Mouse (Mus musculus) lung, postnatal 25 days (tissue): ENCODE measurements around the gene Dcun1d5.
A peak's percentile ranks its signal among the peaks of the same experiment; 100 is the strongest.
"Not testable (repeated sequence)": the region's sequence is repeated elsewhere in the genome, so short reads cannot be mapped to it uniquely, and the experiment has no call there.

ENCODE experiments used
- DNase-seq: peaks from one replicate; pipeline ENCODE4 v3.0.0; 2022; ENCODE audit warnings: low spot score

Dcun1d5 gene

GRCm38 (mm10) chr9:7184172-7184896 is at the start of gene Dcun1d5, which contains the start of gene Dync2h1:
TSS of gene Dcun1d5 (plus strand) at chr9:7184520.
TSS of gene Dync2h1 (minus strand) at chr9:7184446.
- peak; percentile 96 for DNase-seq

DNA sequence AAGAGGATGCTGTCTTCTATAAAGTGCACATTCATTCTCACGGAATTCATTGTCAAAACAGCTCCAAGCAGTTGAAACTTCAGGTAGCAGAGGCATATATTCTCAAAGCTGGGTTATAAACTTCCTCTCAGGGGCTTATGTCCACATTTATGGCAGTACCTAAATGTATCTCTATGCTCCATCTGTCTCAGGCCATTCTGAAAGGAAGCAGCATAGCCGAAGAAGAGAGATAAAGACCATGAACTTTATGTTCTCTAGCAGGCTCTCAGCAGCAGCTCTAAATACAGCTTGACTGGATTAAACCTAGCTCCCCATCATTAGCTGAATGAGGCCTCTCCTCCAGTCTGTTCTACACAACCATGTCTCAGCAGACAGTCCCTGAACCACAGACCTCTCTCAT is 29.9 kb upstream of the Dcun1d5 start:
- no peak for DNase-seq

- DNase-seq: no peak
These were observed 25.7 kb upstream of the Dcun1d5 start for GRCm38 (mm10) chr9:7158605-7159004.

GRCm38 (mm10) chr9:7159718-7160117 is 24.6 kb upstream of the Dcun1d5 start:
- no peak for DNase-seq

DNA sequence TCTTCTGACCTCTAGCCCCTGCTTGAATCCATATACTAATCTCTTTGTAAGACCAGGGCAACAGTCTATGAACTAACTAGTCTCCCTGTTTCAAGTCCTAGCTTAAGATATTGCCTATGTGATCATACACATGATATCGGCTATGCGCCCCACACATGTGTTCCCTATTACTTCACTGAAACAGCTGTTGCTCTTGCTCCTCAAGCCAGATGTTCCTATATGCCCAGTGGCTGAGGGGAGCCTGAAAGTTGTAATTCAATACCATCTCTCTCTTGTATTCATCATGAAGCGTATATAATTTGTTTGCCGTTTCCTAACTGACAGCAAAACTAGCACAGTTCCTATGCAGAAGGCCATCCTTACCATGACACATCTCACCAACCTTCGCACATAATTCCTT is 23.6 kb upstream of the Dcun1d5 start:
- DNase-seq: no peak

DNA sequence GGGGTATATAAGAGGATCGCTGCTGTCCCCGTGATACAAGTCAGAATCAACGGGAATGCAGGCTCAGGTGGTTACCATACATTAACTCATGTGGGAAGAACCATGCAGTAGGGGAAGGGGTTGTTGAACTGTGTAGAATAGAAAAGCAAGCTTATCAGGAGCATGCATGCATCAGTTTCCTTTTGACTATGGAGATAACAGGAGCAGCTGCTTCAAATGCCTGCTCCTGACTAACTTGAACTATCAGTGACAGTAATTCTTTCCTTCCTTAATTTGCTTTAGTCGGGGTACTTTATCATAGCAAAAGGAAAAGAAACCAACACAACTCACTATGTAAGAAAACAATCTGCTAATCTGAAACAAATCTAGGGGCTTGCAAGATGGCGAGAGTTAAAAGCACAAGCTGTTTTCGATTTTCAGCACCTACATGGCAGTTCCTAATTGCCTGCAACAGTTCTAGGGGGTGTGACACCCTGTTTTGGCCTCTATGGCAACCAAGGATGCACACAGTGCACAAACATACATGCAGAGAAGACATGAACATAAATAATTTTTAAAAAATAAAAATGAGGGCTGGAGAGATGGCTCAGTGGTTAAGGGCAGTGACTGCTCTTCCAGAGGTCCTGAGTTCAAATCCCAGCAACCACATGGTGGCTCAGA is 16.9 kb upstream of the Dcun1d5 start:
- DNase-seq: no peak

DNA sequence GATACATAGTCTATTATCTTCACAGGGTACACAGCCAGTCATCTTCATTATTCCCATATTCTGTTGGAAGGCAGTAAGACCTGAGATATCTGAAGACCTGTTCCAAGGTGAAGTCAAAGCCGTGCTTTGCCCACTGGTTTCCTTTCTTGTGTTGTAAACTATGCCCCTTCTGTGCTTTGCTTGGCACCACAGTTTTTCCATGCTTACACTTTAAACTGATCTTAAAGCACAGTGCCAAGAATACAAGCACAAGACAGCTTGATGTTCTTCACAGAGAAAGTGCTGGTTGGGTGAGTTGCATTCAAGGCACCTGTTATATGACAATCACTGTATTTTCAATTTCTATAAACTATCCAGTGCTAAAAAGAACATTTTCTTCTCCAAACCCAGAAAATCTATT is 10.6 kb upstream of the Dcun1d5 start:
- no peak for DNase-seq

DNA sequence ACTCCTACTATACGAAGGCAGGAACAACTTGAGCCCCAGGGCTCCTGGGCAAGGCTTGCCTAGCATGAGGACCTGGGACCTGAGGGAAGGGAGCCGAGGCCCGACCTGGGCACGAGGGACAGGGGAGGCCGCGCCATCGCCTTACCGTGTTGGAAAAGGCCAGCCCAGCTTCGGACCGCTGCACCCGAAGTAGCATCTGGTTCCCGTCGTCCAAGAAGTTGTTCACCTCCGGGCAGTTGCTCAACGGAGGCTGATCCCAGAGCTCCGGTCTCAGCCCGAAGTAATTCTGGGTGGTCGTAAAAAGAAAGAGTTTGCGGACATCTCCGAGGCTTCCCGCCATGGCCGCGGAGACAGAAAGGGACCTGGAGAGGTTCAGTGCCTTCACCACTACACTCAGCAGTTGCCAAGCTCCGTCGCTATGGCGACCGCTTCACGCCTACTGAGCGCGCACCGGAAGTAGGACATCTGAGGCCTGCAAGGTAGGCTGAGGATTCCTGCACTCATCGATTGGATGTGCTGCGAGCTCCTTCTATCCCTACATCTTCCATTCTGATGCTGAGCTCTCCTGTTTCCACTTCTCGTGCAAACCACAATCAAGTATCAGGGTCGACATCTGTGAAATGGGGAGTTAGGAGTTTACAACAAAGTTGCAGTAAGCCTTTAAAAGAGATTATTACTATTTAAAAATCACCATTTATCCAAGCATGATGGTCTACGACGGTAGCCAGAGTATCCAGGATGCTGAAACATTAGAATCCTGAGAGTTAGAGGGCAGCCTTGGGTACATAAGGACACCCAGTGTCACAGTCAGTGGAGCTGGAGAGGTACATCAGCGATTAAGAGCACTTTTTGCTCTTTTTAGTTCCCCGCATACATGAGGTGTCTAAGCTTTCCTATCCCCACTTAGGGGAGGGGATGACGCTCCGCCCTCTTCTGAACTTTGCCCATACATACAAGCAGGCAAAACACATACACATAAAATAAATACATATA is 7.4 kb upstream of the Dcun1d5 start:
- peak; percentile 87 for DNase-seq

GRCm38 (mm10) chr9:7184897-7185291 is 574 bp downstream of the Dcun1d5 start:
- DNase-seq: no peak

DNA sequence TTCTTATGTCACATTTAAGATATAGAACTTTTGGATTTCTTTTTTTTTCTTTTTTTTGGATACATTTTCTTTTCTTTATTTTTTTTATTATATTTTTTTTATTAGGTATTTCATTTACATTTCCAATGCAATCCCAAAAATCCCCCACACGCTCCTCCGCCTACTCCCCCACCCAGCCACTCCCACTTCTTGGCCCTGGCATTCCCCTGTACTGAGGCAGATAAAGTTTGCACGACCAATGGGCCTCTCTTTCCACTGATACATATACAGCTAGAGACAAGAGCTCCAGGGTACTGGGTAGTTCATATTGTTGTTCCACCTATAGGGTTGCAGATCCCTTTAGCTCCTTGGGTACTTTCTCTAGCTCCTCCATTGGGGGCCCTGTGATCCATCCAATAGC is 6.4 kb downstream of the Dcun1d5 start:
- not testable (repeated sequence) for DNase-seq

DNA sequence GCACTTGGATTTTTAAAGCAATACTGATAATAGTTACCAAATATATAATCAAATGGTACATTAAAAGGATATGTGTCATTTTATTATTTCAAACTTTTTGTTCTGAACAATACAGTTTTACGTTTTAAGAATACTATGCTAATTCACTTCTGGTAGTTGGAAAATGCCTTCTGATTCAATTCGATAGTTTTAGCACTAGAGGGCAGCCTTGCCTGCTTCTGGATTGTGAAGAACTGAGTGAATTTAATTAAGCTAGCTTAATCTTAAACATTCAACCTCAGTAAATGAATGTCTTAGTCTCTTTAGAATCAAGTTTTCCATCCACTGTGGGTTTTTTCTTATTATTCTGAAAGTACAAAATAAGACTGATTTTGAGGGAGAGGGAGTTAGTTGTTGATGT is 31.9 kb downstream of the Dcun1d5 start:
- DNase-seq: peak; percentile 24

GRCm38 (mm10) chr9:7221024-7221423 is 36.7 kb downstream of the Dcun1d5 start:
- no peak for DNase-seq

DNA sequence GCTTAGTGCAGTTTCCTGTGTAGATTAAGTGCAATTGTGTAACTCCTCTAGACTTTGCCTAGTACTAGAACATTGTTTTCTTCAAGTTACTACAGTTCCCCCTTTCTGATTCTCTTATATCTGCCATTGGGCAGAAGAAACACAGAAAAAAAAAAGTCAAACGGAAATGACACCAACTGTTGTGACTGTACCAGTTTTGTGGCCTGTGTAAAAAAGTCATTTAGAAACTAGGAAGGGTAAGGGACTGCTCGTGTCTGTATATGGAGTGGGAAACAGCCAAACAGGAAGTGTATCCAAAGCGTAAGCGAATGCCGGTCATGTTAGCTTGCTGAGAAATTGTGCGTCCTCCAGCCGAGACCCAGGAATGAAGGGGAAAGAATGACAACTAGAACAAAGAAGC is 37.1 kb downstream of the Dcun1d5 start:
- DNase-seq: peak; percentile 35

GRCm38 (mm10) chr9:7238619-7239018 is 54.3 kb downstream of the Dcun1d5 start:
- DNase-seq: no peak

GRCm38 (mm10) chr9:7239967-7240366 is 55.6 kb downstream of the Dcun1d5 start:
- DNase-seq: no peak

- no peak for DNase-seq
These were observed 68.7 kb downstream of the Dcun1d5 start for GRCm38 (mm10) chr9:7252797-7253654.
